Mouse (Mus musculus) embryonic facial prominence, embryonic 13.5 days (tissue): ENCODE data around the gene Frmd4a. TPM values are rescaled to one million over a fixed set of nuclear protein-coding genes. Genes with fewer than 3 reads are reported as not detected.

Experiments
- ATAC-seq: fragments of 200-750 bp; cut with Nextera tagmentation; 2 replicates; pipeline ENCODE4 v1.8.0; 2017; ENCODE audit warnings: low read depth; ENCODE audit not compliant: insufficient number of reproducible peaks, insufficient read depth, low FRiP score, low TSS enrichment
- H3K27ac ChIP-seq: fragments of 300-500 bp; sonication (generic); 2 replicates; pipeline ENCODE4 v1.5.1; 2015; ENCODE audit warnings: moderate library complexity, mild to moderate bottlenecking, inconsistent platforms
- H3K27me3 ChIP-seq: fragments of 300-500 bp; sonication (generic); 2 replicates; pipeline ENCODE4 v1.6.1; 2015; ENCODE audit warnings: mild to moderate bottlenecking, inconsistent platforms
- H3K36me3 ChIP-seq: fragments of 300-500 bp; sonication (generic); 2 replicates; pipeline ENCODE4 v1.6.1; 2015; ENCODE audit warnings: mild to moderate bottlenecking, inconsistent platforms
- H3K4me1 ChIP-seq: fragments of 300-500 bp; sonication (generic); 2 replicates; pipeline ENCODE4 v1.6.1; 2015; ENCODE audit warnings: inconsistent platforms
- H3K4me2 ChIP-seq: fragments of 300-500 bp; sonication (generic); 2 replicates; pipeline ENCODE4 v1.6.1; 2015; ENCODE audit warnings: moderate library complexity, mild to moderate bottlenecking, inconsistent platforms
- H3K4me3 ChIP-seq: fragments of 300-500 bp; sonication (generic); 2 replicates; pipeline ENCODE4 v1.5.1; 2015; ENCODE audit warnings: mild to moderate bottlenecking, inconsistent platforms
- H3K9ac ChIP-seq: fragments of 300-500 bp; sonication (generic); 2 replicates; pipeline ENCODE4 v1.6.1; 2015; ENCODE audit warnings: mild to moderate bottlenecking, inconsistent platforms
- H3K9me3 ChIP-seq: fragments of 300-500 bp; sonication (generic); 2 replicates; pipeline ENCODE4 v1.6.1; 2016; ENCODE audit warnings: inconsistent platforms
- WGBS: fragments of 180-500 bp; shearing (Covaris S2); methylation state at CpG from one replicate; pipeline ENCODE4 v1.1.7; 2015; ENCODE audit warnings: mixed read lengths; 5-methylcytosine and 5-hydroxymethylcytosine counted together
- polyA plus RNA-seq: library from polyadenylated mRNA; unstranded; fragments of >200 nt; fragmentation: Nextera tagmentation; extraction: Ambion mirVana; gene quantifications from 2 replicates; pipeline ENCODE4 v1.2.1, GENCODE M21; 2015

Frmd4a gene
- polyA plus RNA-seq, 1 experiment from 2014 or later = 50.8 TPM

- no peak for ATAC-seq
- Histone ChIP-seq H3K4me3 (no peak overlapping the region), H3K27me3 (no peaks in the 10 kb centered on the region; the same call in 1 of the 2 replicates), H3K4me2 (no peak overlapping the region), H3K9me3 (no peaks in the 10 kb centered on the region), H3K4me1 (peaks cover 3% of the 10 kb centered on the region; the same call in 1 of the 2 replicates), H3K27ac (no peak overlapping the region), H3K36me3 (no peaks in the 10 kb centered on the region), H3K9ac (no peak overlapping the region)
- WGBS = 56% methylated on average over 2 of the region's 2 CpGs
Measured at GRCm38 (mm10) chr2:4060675-4061074, 43.2 kb downstream of the Frmd4a start.

GRCm38 (mm10) chr2:4071831-4072230 lies 54.3 kb downstream of the Frmd4a start:
- H3K27me3 ChIP-seq = no peaks in the 10 kb centered on the region
- no peak overlapping the region for H3K4me2 ChIP-seq
- ATAC-seq = no peak
- H3K36me3 ChIP-seq = no peaks in the 10 kb centered on the region
- H3K9me3 ChIP-seq = no peaks in the 10 kb centered on the region
- H3K27ac ChIP-seq = no peak overlapping the region
- no peak overlapping the region for H3K9ac ChIP-seq
- 58% methylated on average over 7 of the region's 7 CpGs for WGBS
- no peak overlapping the region for H3K4me3 ChIP-seq
- H3K4me1 ChIP-seq = no peaks in the 10 kb centered on the region

GRCm38 (mm10) chr2:4083877-4084276 lies 66.4 kb downstream of the Frmd4a start:
- Histone ChIP-seq H3K4me1 (no peaks in the 10 kb centered on the region), H3K4me2 (no peak overlapping the region), H3K9ac (no peak overlapping the region), H3K9me3 (no peaks in the 10 kb centered on the region), H3K36me3 (no peaks in the 10 kb centered on the region), H3K4me3 (no peak overlapping the region), H3K27ac (no peak overlapping the region), H3K27me3 (no peaks in the 10 kb centered on the region)
- WGBS = 65% methylated on average over 6 of the region's 6 CpGs
- no peak for ATAC-seq

GRCm38 (mm10) chr2:4097601-4098000 lies 80.1 kb downstream of the Frmd4a start:
- ATAC-seq = no peak
- peaks cover 5% of the 10 kb centered on the region; the same call in 1 of the 2 replicates for H3K4me1 ChIP-seq
- no peak overlapping the region for H3K4me3 ChIP-seq
- no peaks in the 10 kb centered on the region for H3K27me3 ChIP-seq
- H3K9me3 ChIP-seq = no peaks in the 10 kb centered on the region
- H3K4me2 ChIP-seq = no peak overlapping the region
- H3K36me3 ChIP-seq = no peaks in the 10 kb centered on the region
- H3K9ac ChIP-seq = no peak overlapping the region
- WGBS = 83% methylated on average over 1 of the region's 1 CpGs
- no peak overlapping the region for H3K27ac ChIP-seq

GRCm38 (mm10) chr2:4098948-4099776 lies 81.6 kb downstream of the Frmd4a start:
- 56% methylated on average over 8 of the region's 8 CpGs for WGBS
- peaks cover 5% of the 10 kb centered on the region; the same call in 1 of the 2 replicates for H3K4me1 ChIP-seq
- no peaks in the 10 kb centered on the region for H3K27me3 ChIP-seq
- no peak overlapping the region for H3K4me3 ChIP-seq
- no peak overlapping the region for H3K4me2 ChIP-seq
- H3K36me3 ChIP-seq = no peaks in the 10 kb centered on the region
- H3K27ac ChIP-seq = no peak overlapping the region
- ATAC-seq = no peak
- H3K9ac ChIP-seq = no peak overlapping the region
- H3K9me3 ChIP-seq = no peaks in the 10 kb centered on the region

GRCm38 (mm10) chr2:4099777-4100104 lies 82.2 kb downstream of the Frmd4a start:
- Histone ChIP-seq H3K4me3 (no peak overlapping the region), H3K4me1 (peaks cover 5% of the 10 kb centered on the region; the same call in 1 of the 2 replicates), H3K36me3 (no peaks in the 10 kb centered on the region), H3K4me2 (no peak overlapping the region), H3K27me3 (no peaks in the 10 kb centered on the region), H3K9me3 (no peaks in the 10 kb centered on the region), H3K27ac (no peak overlapping the region), H3K9ac (no peak overlapping the region)
- ATAC-seq = no peak

GRCm38 (mm10) chr2:4101370-4101769 lies 83.9 kb downstream of the Frmd4a start:
- H3K4me1 ChIP-seq = peaks cover 5% of the 10 kb centered on the region; the same call in 1 of the 2 replicates
- H3K27ac ChIP-seq = no peak overlapping the region
- H3K36me3 ChIP-seq = no peaks in the 10 kb centered on the region
- H3K4me2 ChIP-seq = no peak overlapping the region
- H3K27me3 ChIP-seq = no peaks in the 10 kb centered on the region
- no peak overlapping the region for H3K9ac ChIP-seq
- no peak for ATAC-seq
- WGBS = 73% methylated on average over 2 of the region's 2 CpGs
- H3K9me3 ChIP-seq = no peaks in the 10 kb centered on the region
- no peak overlapping the region for H3K4me3 ChIP-seq

GRCm38 (mm10) chr2:4113303-4113920 lies 95.9 kb downstream of the Frmd4a start:
- Histone ChIP-seq H3K4me1 (no peaks in the 10 kb centered on the region), H3K4me3 (no peak overlapping the region), H3K9me3 (no peaks in the 10 kb centered on the region), H3K9ac (no peak overlapping the region), H3K27me3 (no peaks in the 10 kb centered on the region), H3K4me2 (no peak overlapping the region), H3K36me3 (no peaks in the 10 kb centered on the region), H3K27ac (no peak overlapping the region)
- WGBS = 83% methylated on average over 7 of the region's 7 CpGs
- no peak for ATAC-seq

GRCm38 (mm10) chr2:4119678-4120458 lies 102.4 kb downstream of the Frmd4a start:
- ATAC-seq = no peak
- no peaks in the 10 kb centered on the region for H3K36me3 ChIP-seq
- 34% methylated on average over 9 of the region's 9 CpGs for WGBS
- no peak overlapping the region for H3K4me3 ChIP-seq
- H3K27ac ChIP-seq = no peak overlapping the region
- H3K9ac ChIP-seq = no peak overlapping the region
- H3K9me3 ChIP-seq = no peaks in the 10 kb centered on the region
- H3K4me2 ChIP-seq = no peak overlapping the region
- no peaks in the 10 kb centered on the region for H3K4me1 ChIP-seq
- H3K27me3 ChIP-seq = no peaks in the 10 kb centered on the region

- H3K4me1 ChIP-seq = no peaks in the 10 kb centered on the region
- no peaks in the 10 kb centered on the region for H3K27me3 ChIP-seq
- H3K4me2 ChIP-seq = no peak overlapping the region
- ATAC-seq = no peak
- no peak overlapping the region for H3K4me3 ChIP-seq
- WGBS = 90% methylated on average over 4 of the region's 4 CpGs
- H3K9ac ChIP-seq = no peak overlapping the region
- no peaks in the 10 kb centered on the region for H3K9me3 ChIP-seq
- H3K27ac ChIP-seq = no peak overlapping the region
- H3K36me3 ChIP-seq = no peaks in the 10 kb centered on the region
Measured at GRCm38 (mm10) chr2:4131216-4131615, 113.7 kb downstream of the Frmd4a start.

- H3K4me3 ChIP-seq = no peak overlapping the region
- WGBS = 91% methylated on average over 3 of the region's 3 CpGs
- H3K27ac ChIP-seq = no peak overlapping the region
- H3K9ac ChIP-seq = no peak overlapping the region
- no peaks in the 10 kb centered on the region for H3K27me3 ChIP-seq
- H3K9me3 ChIP-seq = no peaks in the 10 kb centered on the region
- H3K4me1 ChIP-seq = peaks cover 8% of the 10 kb centered on the region; the same call in 1 of the 2 replicates
- no peak for ATAC-seq
- H3K36me3 ChIP-seq = no peaks in the 10 kb centered on the region
- no peak overlapping the region for H3K4me2 ChIP-seq
Measured at GRCm38 (mm10) chr2:4137493-4137892, 120.0 kb downstream of the Frmd4a start.
